Mouse (Mus musculus) hindbrain, embryonic 14.5 days (tissue): ENCODE results near the gene Frg2f1. TPM values are rescaled to one million over a fixed set of nuclear protein-coding genes. Genes with fewer than 3 reads are reported as not detected.

Experiments used
- ATAC-seq: fragments of 200-750 bp; cut with Nextera tagmentation; 2 replicates; pipeline ENCODE4 v1.8.0; 2017; ENCODE audit warnings: moderate number of reproducible peaks, mild to moderate bottlenecking, moderate TSS enrichment, moderate library complexity; ENCODE audit not compliant: low FRiP score
- DNase-seq: peaks from one replicate; pipeline ENCODE4 v3.0.0-alpha.2; 2015; ENCODE audit warnings: low spot score
- H3K27ac ChIP-seq: fragments of 300-500 bp; sonication (generic); 2 replicates; pipeline ENCODE4 v1.5.1; 2014; ENCODE audit warnings: mild to moderate bottlenecking, moderate library complexity
- H3K27me3 ChIP-seq: fragments of 300-500 bp; sonication (generic); 2 replicates; pipeline ENCODE4 v1.6.1; 2014; ENCODE audit warnings: mild to moderate bottlenecking, low read length, mixed read lengths; ENCODE audit not compliant: control insufficient read depth, insufficient read depth
- H3K36me3 ChIP-seq: fragments of 300-500 bp; sonication (generic); replicated peaks from 2 replicates; pipeline ENCODE4 v1.6.1; 2014; ENCODE audit not compliant: control insufficient read depth, insufficient read depth
- H3K4me1 ChIP-seq: fragments of 300-500 bp; sonication (generic); replicated peaks from 2 replicates; pipeline ENCODE4 v1.6.1; 2014; ENCODE audit warnings: antibody characterized with exemption, low read length, mixed read lengths; ENCODE audit not compliant: control insufficient read depth, insufficient read depth
- H3K4me2 ChIP-seq: fragments of 300-500 bp; sonication (generic); replicated peaks from 2 replicates; pipeline ENCODE4 v1.6.1; 2014; ENCODE audit warnings: mild to moderate bottlenecking, moderate library complexity
- H3K4me3 ChIP-seq: fragments of 300-500 bp; sonication (generic); replicated peaks from 2 replicates; pipeline ENCODE4 v1.5.1; 2014; ENCODE audit warnings: mild to moderate bottlenecking, low read length
- H3K9ac ChIP-seq: fragments of 300-500 bp; sonication (generic); 2 replicates; pipeline ENCODE4 v1.6.1; 2014
- H3K9me3 ChIP-seq: fragments of 300-500 bp; sonication (generic); 2 replicates; pipeline ENCODE4 v1.6.1; 2016; ENCODE audit warnings: low read length; ENCODE audit not compliant: control insufficient read depth
- WGBS: fragments of 180-500 bp; shearing (Covaris S2); extraction: QIAGEN DNeasy Blood & Tissue Kit; methylation state at CpG from one replicate; pipeline ENCODE4 v1.1.7; 2014; 5-methylcytosine and 5-hydroxymethylcytosine counted together
- polyA plus RNA-seq: library from polyadenylated mRNA; unstranded; fragments of >200 nt; fragmentation: Nextera tagmentation; extraction: Ambion mirVana; gene quantifications from 2 replicates; pipeline ENCODE4 v1.2.1, GENCODE M21; 2014

Frg2f1 gene
- polyA plus RNA-seq = 9.2 and 10.5 TPM in 2 replicates

DNA sequence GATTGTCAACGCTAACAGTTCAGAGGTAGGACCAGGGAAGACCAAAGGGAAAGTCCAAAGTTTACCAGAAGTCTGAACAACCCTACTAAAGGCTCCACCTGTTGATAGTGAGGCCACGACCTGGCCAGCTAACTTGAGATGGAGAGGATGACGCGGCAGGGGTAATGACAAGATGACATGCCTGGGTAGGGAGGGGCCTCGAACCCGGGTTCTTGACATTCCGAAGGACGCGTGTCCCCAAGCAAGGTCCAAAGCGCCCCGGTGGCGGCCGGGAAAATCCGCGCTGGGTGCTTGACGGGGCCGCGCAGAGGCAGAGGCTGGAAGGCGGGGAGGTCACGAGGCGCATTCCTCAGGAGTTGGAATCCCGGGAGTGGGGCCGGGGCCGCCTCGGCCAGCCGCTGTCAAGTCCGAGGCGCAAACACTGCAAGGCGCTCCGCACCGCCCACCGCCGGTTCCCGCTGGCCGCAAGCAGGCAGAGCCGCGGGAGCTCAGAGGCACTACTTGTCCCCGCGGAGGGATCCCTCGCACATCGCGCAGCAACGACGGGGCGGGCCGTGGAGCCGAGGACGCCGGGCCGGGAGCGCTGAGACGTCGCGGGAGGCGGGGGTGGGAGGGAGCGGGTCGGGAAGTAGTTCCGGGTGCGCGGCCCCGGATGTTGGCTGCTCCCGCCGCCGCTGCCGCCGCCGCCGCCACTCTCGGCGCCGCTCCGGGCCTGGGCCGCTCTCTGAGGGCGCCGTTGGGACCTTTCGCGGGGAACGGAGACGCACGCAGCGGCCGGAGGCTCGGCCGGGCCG is at the start of gene Frg2f1:
Frg2f1 (minus strand) TSS at position 499 of the 794 bp plus-strand sequence.
- WGBS = under 1% methylated on average over 57 of the region's 85 CpGs
- Histone ChIP-seq H3K4me3 (peak within 1 kb of the TSS; percentile 97), H3K27ac (peak within 1 kb of the TSS; percentile 98), H3K27me3 (no peaks in the 10 kb centered on the region), H3K9ac (peak within 1 kb of the TSS; percentile 96), H3K4me2 (peak within 1 kb of the TSS; percentile 84), H3K36me3 (no peaks in the 10 kb centered on the region), H3K4me1 (peaks cover 23% of the 10 kb centered on the region), H3K9me3 (no peaks in the 10 kb centered on the region)
- DNase-seq = peak; percentile 94
- ATAC-seq = peak; percentile 93

- DNase-seq (no peak), ATAC-seq (no peak)
- H3K4me1 ChIP-seq = no peaks in the 10 kb centered on the region
- no peaks in the 10 kb centered on the region for H3K27me3 ChIP-seq
- whole genome bisulfite sequencing = 98% methylated on average over 2 of the region's 2 CpGs
- H3K4me3 ChIP-seq = no peak overlapping the region
- peaks cover 14% of the 10 kb centered on the region; the same call in 1 of the 2 replicates for H3K36me3 ChIP-seq
- H3K9ac ChIP-seq = no peak overlapping the region
- H3K27ac ChIP-seq = no peak overlapping the region
- no peak overlapping the region for H3K4me2 ChIP-seq
- no peaks in the 10 kb centered on the region for H3K9me3 ChIP-seq
Measured at GRCm38 (mm10) chr4:119588037-119588436, 48.7 kb upstream of the Frg2f1 start.

DNA sequence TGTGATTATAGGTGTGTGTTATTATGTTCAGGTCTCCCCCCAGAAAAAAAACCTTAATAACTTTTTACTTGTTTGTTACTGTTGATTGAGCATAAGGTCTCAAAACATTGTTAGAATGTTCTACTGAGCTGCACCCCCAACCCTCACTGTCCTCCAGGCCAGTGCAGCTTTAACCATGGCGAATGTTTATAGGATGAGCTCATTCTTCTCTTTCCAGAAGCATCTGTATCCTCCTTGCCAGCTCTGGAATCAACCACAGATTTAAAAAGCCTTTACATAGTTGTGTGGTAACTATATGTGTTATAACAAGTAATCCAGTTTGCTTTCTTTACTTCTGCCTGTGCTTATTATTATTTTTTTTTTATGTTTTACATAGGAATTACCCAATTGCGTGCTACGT is 36.1 kb upstream of the Frg2f1 start:
- DNase-seq (no peak), ATAC-seq (no peak)
- no peak overlapping the region for H3K9ac ChIP-seq
- 94% methylated on average over 3 of the region's 3 CpGs for WGBS
- no peak overlapping the region for H3K4me2 ChIP-seq
- H3K36me3 ChIP-seq = peaks cover 15% of the 10 kb centered on the region
- no peaks in the 10 kb centered on the region for H3K4me1 ChIP-seq
- H3K9me3 ChIP-seq = no peaks in the 10 kb centered on the region
- H3K4me3 ChIP-seq = no peak overlapping the region
- no peaks in the 10 kb centered on the region for H3K27me3 ChIP-seq
- H3K27ac ChIP-seq = no peak overlapping the region

DNA sequence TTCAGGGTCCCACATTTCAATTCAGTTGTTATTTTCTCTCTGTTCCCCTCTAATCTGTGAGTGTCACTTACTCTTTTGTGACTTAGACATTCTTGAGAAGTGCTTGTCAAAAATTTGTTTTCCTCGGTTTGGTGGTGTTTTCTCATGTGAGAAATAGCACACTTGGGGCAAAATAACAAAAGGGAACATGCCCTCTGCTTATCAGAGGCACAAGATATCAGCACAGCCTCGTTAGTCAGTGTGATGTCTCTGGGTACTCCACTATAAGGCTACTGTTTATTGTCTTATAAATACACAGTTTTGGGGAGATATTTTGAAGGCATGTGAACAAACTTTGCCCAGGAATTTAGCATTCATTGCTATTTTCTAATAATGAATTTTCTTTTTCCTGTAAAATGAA is 35.2 kb upstream of the Frg2f1 start:
- Histone ChIP-seq H3K9me3 (no peaks in the 10 kb centered on the region), H3K36me3 (peaks cover 15% of the 10 kb centered on the region), H3K4me1 (no peaks in the 10 kb centered on the region), H3K27me3 (no peaks in the 10 kb centered on the region), H3K9ac (no peak overlapping the region), H3K4me3 (no peak overlapping the region), H3K27ac (no peak overlapping the region), H3K4me2 (no peak overlapping the region)
- DNase-seq (no peak), ATAC-seq (no peak)
- whole genome bisulfite sequencing = 81% methylated on average over 2 of the region's 2 CpGs

DNA sequence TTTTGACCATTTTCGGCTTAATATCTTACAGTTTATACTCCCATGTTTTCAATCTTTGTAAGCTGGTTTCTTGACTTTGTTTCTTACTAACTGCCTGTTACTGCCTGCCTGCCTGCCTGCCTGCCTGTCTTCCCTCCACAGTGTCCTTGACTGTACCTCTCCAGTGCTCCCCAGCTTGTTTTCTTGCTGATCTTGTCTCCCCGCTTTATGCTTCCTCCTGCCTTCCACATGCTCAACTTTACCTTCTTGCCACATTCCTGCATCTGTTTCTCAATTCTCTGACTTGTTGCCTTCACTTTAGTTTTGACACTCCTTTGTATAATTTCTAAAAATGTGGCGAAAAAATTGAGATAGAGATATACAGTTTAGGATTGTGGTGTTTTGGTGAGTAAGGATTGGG is 33.4 kb upstream of the Frg2f1 start:
- DNase-seq (no peak), ATAC-seq (no peak)
- H3K4me2 ChIP-seq = no peak overlapping the region
- H3K27me3 ChIP-seq = no peaks in the 10 kb centered on the region
- no peak overlapping the region for H3K27ac ChIP-seq
- peaks cover 15% of the 10 kb centered on the region for H3K36me3 ChIP-seq
- H3K4me3 ChIP-seq = no peak overlapping the region
- 91% methylated on average over 3 of the region's 3 CpGs for WGBS
- no peaks in the 10 kb centered on the region for H3K4me1 ChIP-seq
- no peak overlapping the region for H3K9ac ChIP-seq
- H3K9me3 ChIP-seq = no peaks in the 10 kb centered on the region

DNA sequence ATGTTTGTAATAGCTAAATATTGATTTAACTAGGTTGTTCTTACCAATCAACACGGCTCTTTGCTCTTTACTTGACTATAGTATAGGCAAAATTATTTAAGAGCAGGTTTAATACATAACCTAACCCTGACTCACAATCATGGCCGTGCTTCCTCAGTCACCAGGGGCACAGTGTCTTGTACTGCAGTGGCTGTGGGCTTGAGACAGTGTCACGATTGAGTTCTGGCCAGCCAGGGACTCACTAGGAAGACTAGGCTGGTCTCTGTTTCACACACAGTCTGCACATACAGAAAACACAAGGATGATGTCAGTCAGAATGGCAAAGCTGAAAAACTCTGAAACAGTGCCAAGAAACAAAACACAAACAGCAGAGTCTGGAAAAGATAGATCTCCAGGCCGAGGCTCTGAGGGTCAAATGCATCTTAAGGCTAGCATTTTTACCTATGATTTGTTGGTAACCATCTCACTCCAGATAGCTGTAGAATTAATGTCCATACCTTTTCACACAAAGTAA is 27.1 kb upstream of the Frg2f1 start:
- ATAC-seq (no peak), DNase-seq (peak; percentile 27)
- no peaks in the 10 kb centered on the region for H3K4me1 ChIP-seq
- H3K4me3 ChIP-seq = no peak overlapping the region
- no peaks in the 10 kb centered on the region for H3K9me3 ChIP-seq
- no peak overlapping the region for H3K4me2 ChIP-seq
- 79% methylated on average over 4 of the region's 4 CpGs for WGBS
- H3K27me3 ChIP-seq = no peaks in the 10 kb centered on the region
- H3K36me3 ChIP-seq = no peaks in the 10 kb centered on the region
- no peak overlapping the region for H3K27ac ChIP-seq
- H3K9ac ChIP-seq = no peak overlapping the region

DNA sequence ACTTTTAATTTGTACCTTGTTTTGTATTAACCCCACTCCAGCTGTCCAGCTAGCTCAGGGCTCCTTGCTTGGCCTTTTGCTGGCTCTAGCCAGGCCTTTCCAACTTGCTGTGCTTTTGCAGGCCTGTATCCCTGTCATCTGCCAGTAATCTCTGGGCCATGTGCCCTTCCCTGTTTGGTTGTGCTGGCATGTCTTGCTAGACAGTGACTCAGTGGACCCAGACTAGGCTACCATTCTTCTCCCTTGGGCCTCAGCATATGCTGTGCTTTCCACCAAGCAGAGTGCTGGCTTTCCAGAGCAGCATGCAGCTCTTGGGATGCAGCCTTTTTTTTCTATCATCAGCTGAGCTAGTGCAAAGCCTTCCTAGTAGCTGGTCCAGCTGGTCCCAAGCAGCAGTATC is 23.8 kb upstream of the Frg2f1 start:
- no peak overlapping the region for H3K27ac ChIP-seq
- no peak overlapping the region for H3K9ac ChIP-seq
- H3K4me3 ChIP-seq = no peak overlapping the region
- H3K9me3 ChIP-seq = no peaks in the 10 kb centered on the region
- no peaks in the 10 kb centered on the region for H3K36me3 ChIP-seq
- no peak for ATAC-seq
- DNase-seq = no peak
- no peaks in the 10 kb centered on the region for H3K27me3 ChIP-seq
- no peaks in the 10 kb centered on the region for H3K4me1 ChIP-seq
- no peak overlapping the region for H3K4me2 ChIP-seq

GRCm38 (mm10) chr4:119555466-119555865 is 16.1 kb upstream of the Frg2f1 start:
- Histone ChIP-seq H3K9ac (no peak overlapping the region), H3K9me3 (no peaks in the 10 kb centered on the region), H3K27ac (no peak overlapping the region), H3K27me3 (no peaks in the 10 kb centered on the region), H3K36me3 (no peaks in the 10 kb centered on the region), H3K4me3 (no peak overlapping the region), H3K4me2 (no peak overlapping the region), H3K4me1 (no peaks in the 10 kb centered on the region; the same call in 1 of the 2 replicates)
- ATAC-seq = no peak
- no peak for DNase-seq
- WGBS = 85% methylated on average over 2 of the region's 2 CpGs

DNA sequence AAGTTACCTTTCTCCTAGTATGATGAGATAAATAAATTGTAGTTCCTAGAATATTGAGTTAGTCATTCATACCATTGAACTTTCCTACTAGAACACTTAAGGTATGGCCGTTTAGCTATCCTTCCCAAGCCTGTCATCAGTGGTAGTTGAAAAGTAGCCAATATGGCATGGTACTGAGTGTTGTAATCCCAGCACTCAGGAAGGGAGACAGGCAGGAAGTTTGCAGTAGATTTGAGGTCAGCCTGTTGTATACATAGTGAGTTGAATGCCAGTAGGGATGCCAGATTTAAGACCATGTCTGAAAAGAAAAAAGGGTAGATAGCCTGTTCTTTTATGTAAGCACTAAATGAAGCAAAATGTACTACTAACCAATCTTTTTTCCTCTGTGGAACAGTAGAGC is 11.5 kb upstream of the Frg2f1 start:
- no peak for ATAC-seq
- H3K9me3 ChIP-seq = no peaks in the 10 kb centered on the region

More for the DNA sequence above, 11.5 kb upstream of the Frg2f1 start:
- DNase-seq = no peak
- H3K4me1 ChIP-seq = no peaks in the 10 kb centered on the region; the same call in 1 of the 2 replicates
- 90% methylated on average over 1 of the region's 1 CpGs for WGBS
- no peaks in the 10 kb centered on the region for H3K36me3 ChIP-seq
- H3K4me3 ChIP-seq = no peak overlapping the region
- no peak overlapping the region for H3K9ac ChIP-seq
- H3K27me3 ChIP-seq = no peaks in the 10 kb centered on the region
- H3K4me2 ChIP-seq = no peak overlapping the region
- no peak overlapping the region for H3K27ac ChIP-seq
